Mouse (Mus musculus): Measurements from ENCODE around the gene Ywhah.

DNA sequence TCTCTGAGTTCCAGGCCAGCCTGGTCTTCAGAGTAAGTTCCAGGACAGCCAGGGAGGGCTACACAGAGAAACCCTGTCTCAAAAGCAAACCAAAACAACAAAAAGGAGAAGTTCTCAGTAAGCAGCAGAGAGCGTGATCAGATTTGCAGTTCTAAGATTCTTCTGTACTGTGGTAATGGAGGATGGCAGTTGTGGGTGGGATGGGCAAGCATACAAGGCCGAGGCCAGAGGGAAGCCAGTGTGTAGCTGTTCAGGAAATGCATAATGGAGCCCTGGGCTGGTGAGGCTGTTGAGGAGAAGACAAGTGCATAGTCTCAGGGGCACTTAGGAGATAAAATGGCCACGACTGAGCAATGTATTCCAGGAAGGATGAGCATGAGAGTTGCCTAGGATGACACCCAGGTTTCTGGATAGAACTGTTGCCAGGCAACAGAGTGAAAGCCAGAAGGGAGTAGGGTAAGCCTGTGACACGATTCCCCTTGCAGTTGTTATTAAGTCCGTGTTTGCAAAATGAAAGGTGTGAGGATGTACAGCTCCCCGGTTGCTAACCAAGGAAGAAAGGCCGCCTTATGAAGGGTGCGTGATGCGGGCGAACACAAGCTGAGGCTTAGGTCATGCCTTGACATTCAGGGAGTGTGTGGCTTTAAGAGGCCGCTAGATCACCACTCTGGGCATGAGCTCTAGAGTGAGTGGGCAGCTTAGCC, 13.0 kb upstream of the Ywhah start:
- TF ChIP-seq CTCF (IDR thresholded peaks at IDR 0.05; ENCODE audit: low read depth, low read length) (no peak), POLR2A (IDR thresholded peaks at IDR 0.05; ENCODE audit: extremely low read depth, insufficient read depth, low read length) (no peak)

Measured in liver, adult 2 months (tissue).